Mouse (Mus musculus): ENCODE data around the gene Klra1.
"Not testable (repeated sequence)": the region's sequence is repeated elsewhere in the genome, so short reads cannot be mapped to it uniquely, and the experiment has no call there.

The Klra1 gene

GRCm38 (mm10) chr6:130386750-130387149 is at the start of gene Klra1:
Klra1 (minus strand) TSS chr6:130386874.
- DNase-seq (ENCODE audit: low read depth, low spot score): no peak

GRCm38 (mm10) chr6:130429511-130429910 is 42.8 kb upstream of the Klra1 start:
- DNase-seq (ENCODE audit: low read depth, low spot score): no peak

GRCm38 (mm10) chr6:130419158-130419557 is 32.5 kb upstream of the Klra1 start:
- DNase-seq (ENCODE audit: low read depth, low spot score): no peak

- DNase-seq (ENCODE audit: low read depth, low spot score): no peak
Measured at GRCm38 (mm10) chr6:130404882-130405281, 18.2 kb upstream of the Klra1 start.

GRCm38 (mm10) chr6:130385803-130386202 is 871 bp downstream of the Klra1 start:
- DNase-seq (ENCODE audit: low read depth, low spot score): no peak

- no peak for DNase-seq (ENCODE audit: low read depth, low spot score)
Measured at GRCm38 (mm10) chr6:130382375-130382774, 4.3 kb downstream of the Klra1 start.

GRCm38 (mm10) chr6:130345381-130345780 is 41.3 kb downstream of the Klra1 start:
- not testable (repeated sequence) for DNase-seq (ENCODE audit: low read depth, low spot score)

- not testable (repeated sequence) for DNase-seq (ENCODE audit: low read depth, low spot score)
Measured at GRCm38 (mm10) chr6:130341973-130342372, 44.7 kb downstream of the Klra1 start.

GRCm38 (mm10) chr6:130337411-130337810 is 49.3 kb downstream of the Klra1 start, which contains the start of gene Klra3:
Klra3 (minus strand) TSS chr6:130337574.
- no peak for DNase-seq (ENCODE audit: low read depth, low spot score)
